Mouse (Mus musculus) gastrocnemius, postnatal 36 days (tissue): ENCODE measurements around the gene Lce1i. TPM values are rescaled to one million over a fixed set of nuclear protein-coding genes. Genes with fewer than 3 reads are reported as not detected.
"Not testable (repeated sequence)": the region's sequence is repeated elsewhere in the genome, so short reads cannot be mapped to it uniquely, and the experiment has no call there.

Experiments used
- DNase-seq, 2 experiments: peaks; one replicate each; pipeline ENCODE4 v3.0.0; 2022
- intact Hi-C: fragments of 180-260 bp; cut with DNase I; formaldehyde crosslinking; loops from one replicate; pipeline ENCODE4 v1.15.1; 2025
- long read RNA-seq, 2 experiments: library from polyadenylated mRNA; stranded (forward); transcript quantifications; one replicate each; pipeline ENCODE4 v2.0.0; 2021
- total RNA-seq, 2 experiments: library from RNA; stranded (reverse); gene quantifications; 2 replicates each; pipeline ENCODE4 v1.2.3; 2021

Gene Lce1i
- not detected for total RNA-seq
- long read RNA-seq, experiment 1: 0 reads
- long read RNA-seq, experiment 2: 0 reads

DNA sequence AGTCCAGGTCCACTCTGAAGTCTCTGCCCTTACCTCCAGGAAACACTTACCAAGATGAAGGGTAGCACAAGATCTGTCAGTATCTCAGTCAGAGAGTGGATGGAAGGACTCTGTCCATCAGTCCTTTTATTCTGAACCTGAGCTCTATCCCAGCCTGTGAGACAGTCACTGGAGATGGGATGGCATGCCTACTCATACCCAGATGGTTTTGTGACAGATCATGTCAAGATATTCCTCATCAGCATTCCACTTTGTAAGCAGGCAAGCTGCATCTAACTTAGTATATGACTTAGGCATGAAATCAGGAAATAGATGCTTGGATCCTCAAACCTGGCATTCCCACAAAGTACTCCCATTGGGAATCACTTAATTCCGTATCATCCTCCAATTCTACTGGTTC is at the start of gene Lce1i:
Gene Lce1i (minus strand): TSS at position 101 of the 400 bp plus-strand sequence.
- intact Hi-C loops: no loop called here

DNA sequence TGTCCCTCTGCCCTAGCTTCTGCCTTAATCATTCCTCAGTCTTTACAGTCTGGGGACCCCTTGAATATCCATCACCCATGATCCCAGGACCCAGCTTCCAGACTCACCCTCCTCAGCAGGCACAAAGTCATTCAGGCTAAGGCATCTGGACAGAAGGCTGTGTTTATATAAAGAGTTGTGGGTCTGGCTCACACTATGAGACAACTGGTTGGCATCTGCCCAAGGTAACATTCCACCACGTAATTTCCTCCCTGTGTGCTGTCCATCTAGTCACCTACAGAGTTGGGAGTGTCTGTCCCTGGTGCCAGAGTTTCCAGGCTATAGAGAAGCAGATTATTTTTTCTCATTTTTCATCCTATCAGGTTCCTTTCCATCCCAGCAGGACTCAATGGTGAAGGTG is 48.4 kb upstream of the Lce1i start, which contains the start of gene Kprp:
Gene Kprp (minus strand): TSS at position 140 of the 400 bp plus-strand sequence.
- DNase-seq: no peak

More for the DNA sequence above, at the start of gene Lce1i:
- DNase-seq: no peak

DNA sequence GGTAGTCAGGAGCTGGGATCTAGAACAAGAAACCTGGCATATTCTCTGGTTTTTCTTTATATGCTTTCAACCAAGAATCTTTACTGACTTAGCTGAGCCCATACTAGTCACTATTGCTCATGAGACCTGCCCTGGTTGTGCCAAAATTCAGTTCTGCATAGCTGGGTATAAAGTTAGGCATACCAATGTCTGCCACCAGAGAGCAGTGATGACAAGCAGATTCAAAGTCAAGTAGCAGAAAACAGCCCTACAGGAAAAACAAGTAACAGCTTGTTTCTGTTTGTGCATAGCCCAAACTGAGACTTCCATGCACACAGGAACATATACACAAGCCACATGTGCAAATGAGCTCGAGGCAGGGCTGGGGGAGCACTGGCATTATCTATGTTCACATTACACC is 47.1 kb upstream of the Lce1i start:
- intact Hi-C loops: no loop called here
- DNase-seq: no peak

More for the DNA sequence above, 48.4 kb upstream of the Lce1i start, which contains the start of gene Kprp:
- intact Hi-C loops: no loop called here

DNA sequence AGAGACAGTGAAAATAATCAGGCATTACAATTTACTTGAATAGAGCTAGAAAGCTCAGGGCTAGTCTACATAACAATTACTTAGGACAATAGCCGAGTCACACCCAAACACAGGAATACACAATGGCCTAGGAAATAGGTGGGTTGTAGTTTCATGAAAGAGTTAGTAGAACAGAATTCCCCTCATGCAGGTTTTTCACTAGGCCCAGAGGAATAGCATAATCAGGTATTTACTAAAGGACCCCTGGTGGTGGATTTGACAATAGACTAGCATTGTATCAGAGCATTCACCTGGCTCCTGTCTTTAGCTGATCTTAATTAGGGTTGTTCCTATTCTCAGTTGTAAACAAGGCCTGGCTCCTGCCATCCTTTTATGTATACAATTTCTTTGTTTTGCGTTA is 37.3 kb upstream of the Lce1i start:
- DNase-seq, intact Hi-C loops: not testable (repeated sequence)

DNA sequence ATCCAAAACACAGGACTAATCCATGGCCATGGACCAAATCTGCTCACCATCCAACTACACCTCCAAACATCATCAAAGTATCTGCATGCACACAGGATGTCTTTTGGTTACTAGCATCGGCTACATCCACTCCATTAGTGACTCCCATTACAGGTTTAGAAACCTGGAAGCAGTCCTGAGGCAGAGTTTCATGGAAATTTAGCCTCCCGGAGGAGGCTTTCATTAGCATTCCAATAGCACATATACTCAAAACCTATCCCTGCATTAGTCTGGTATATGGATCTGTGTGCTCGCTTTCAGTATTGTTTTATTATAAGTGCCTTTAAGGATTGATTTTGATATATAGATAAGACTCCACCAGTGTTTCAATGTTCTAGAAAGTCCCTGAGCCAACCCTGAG is 36.9 kb upstream of the Lce1i start:
- no peak for DNase-seq
- intact Hi-C loops: no loop called here

DNA sequence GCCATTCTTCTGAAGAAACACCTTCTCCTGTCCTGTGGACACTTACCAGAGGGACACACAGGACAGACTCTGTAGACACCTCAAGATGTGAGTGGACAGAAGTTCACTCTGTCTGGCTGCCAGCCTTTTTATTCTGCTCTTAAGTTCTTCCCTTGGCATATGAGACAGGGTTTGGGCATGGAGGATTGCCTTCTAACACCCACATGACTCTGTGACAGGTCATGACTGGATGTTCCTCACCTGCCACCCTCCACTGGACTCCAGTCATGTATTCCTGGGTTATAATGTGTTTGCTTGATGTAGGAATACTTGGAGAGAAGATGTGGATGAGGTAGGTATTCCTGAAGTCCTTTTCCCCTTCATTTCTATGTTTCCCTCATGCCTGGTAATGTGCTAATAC is 29.1 kb upstream of the Lce1i start, which contains the start of gene Lce1k:
Gene Lce1k (minus strand): TSS at position 101 of the 400 bp plus-strand sequence.
- intact Hi-C loops: no loop called here
- DNase-seq: no peak

DNA sequence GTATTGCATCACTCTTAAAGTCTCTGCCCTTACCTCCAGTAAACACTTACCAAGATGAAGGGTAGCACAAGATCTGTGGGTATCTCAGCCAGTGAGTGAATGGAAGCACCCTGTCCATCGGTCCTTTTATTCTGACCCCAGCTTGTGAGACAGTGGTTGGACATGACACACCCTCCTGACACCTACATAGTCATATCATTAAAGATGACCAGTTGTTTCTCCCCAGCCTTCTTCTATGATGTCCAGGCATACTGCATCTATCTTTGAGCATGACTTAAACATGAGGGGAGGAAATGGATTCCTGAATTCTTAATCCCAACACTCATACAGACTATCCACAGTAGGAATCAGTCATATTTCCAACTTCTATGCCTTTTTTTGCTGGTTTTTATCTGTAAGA is 11.7 kb upstream of the Lce1i start, which contains the start of gene Lce1j:
Gene Lce1j (minus strand): TSS at position 101 of the 400 bp plus-strand sequence.
- intact Hi-C loops: no loop called here
- DNase-seq: no peak

DNA sequence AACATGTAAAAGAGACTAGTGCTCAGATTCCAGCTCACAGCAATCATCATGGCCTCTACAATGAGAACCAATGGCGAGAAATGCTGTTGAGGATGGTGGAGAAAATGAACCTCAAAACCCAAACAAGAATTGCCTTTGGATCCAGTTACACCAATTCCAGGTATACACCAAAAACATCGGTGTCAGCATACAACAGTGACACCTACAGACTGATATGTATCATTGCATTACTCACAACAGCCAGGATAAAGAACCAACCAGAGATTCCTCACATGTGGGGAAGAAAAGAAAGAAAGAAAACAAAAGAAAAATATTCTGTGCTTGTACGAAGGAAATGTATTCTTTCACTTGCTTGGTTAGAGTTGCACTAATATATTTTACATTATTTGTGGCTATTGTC is 7.1 kb downstream of the Lce1i start:
- no peak for DNase-seq
- intact Hi-C loops: no loop called here

DNA sequence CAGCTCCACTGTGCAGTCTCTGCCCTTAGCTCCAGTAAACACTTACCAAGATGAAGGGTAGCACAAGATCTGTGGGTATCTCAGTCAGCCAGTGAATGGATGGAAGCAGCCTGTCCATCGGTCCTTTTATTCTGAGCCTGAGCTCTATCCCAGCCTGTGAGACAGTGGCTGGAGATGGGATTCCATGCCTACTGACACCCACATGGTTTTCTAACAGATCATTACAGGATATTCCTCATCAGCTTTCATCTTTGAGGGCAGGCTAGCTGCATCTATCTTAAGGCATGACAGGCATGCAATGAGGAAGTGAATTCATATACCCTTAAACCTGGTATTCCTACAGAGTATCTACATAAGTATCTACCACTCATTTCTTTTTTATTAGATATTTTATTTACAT is 13.7 kb downstream of the Lce1i start, which contains the start of gene Lce1h:
Gene Lce1h (minus strand): TSS at position 101 of the 400 bp plus-strand sequence.
- DNase-seq: no peak
- intact Hi-C loops: no loop called here

DNA sequence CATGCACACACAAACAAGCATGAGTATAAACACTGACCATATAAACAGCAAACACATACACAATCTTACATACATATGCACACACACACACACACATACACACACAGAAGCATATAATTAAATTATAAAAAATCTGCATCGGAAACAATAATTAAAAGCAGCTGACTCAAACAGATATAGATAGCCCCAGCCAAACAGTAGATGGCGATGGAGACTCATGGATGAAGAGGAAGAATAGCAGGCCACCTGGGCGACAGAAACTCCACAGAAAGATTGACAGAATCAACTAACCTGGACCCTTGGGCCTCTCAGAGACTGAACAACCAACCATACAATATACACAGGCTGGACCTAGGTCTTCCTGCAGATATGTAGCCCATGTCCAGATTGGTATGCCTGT is 25.5 kb downstream of the Lce1i start:
- intact Hi-C loops: no loop called here
- no peak for DNase-seq

DNA sequence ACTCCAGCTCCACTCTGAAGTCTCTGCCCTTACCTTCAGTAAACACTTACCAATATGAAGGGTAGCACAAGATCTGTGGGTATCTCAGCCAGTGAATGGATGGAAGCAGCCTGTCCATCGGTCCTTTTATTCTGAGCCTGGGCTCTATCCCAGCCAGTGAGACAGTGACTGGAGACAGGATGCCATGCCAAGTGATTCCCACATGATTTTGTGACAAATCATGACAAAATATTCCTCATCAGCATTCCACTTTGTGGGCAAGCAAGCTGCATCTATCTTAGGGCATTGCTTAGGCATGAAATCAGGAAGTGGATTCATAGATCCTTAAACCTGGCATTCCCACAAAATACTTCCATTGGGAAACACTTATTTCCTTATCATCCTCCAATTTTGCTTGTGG is 26.5 kb downstream of the Lce1i start, which contains the start of gene Lce1g:
Gene Lce1g (minus strand): TSS at position 101 of the 400 bp plus-strand sequence.
- intact Hi-C loops: no loop called here
- no peak for DNase-seq

DNA sequence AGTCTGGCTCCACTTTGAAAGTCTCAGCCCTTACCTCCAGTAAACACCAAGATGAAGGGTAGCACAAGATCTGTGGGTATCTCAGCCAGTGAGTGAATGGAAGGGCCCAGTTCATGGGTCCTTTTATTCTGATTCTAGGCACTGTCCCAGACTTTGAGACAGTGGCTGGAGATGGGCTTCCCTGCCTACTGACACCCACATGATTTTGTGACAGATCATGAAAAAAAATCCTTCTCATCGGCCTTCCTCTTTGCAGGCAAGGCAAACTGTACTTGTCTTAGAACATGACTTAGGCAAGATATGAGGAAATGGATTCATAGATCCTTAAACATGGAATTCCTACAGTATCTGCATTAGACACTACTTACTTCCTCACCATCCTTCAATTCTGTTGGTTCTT is 39.7 kb downstream of the Lce1i start, which contains the start of gene Gm38119:
Gene Gm38119 (minus strand): TSS at position 101 of the 400 bp plus-strand sequence.
- DNase-seq: no peak
- intact Hi-C loops: no loop called here

Other genes starting within 250 kb of the Lce1i start
- not detected for gene 2310046K23Rik, start 244.4 kb downstream of the Lce1i start, total RNA-seq
- not detected for gene Ivl, start 205.2 kb downstream of the Lce1i start, total RNA-seq
- not detected for gene Smcp, start 189.9 kb downstream of the Lce1i start, total RNA-seq
- gene 2210017I01Rik, start 171.4 kb downstream of the Lce1i start, total RNA-seq: not detected
- gene Lce6a, start 157.2 kb downstream of the Lce1i start, total RNA-seq: not detected
- not detected for gene Lce1a1, start 130.6 kb downstream of the Lce1i start, total RNA-seq
- gene Lce1b, start 122.0 kb downstream of the Lce1i start, total RNA-seq: not detected
- not detected for gene Lce1a2, start 108.6 kb downstream of the Lce1i start, total RNA-seq
- not detected for gene Lce1c, start 99.7 kb downstream of the Lce1i start, total RNA-seq
- not detected for gene Lce1d, start 91.7 kb downstream of the Lce1i start, total RNA-seq
- not detected for gene Lce1e, start 69.8 kb downstream of the Lce1i start, total RNA-seq
- gene Lce1f, start 58.5 kb downstream of the Lce1i start, total RNA-seq: not detected
- not detected for gene Gm38119, start 39.8 kb downstream of the Lce1i start, total RNA-seq
- gene Lce1g, start 26.6 kb downstream of the Lce1i start, total RNA-seq: not detected
- not detected for gene Lce1h, start 13.8 kb downstream of the Lce1i start, total RNA-seq
- not detected for gene Lce1j, start 11.6 kb upstream of the Lce1i start, total RNA-seq
- gene Lce1k, start 29.0 kb upstream of the Lce1i start, total RNA-seq: not detected
- not detected for gene Kprp, start 48.3 kb upstream of the Lce1i start, total RNA-seq
- gene Lce1l, start 72.4 kb upstream of the Lce1i start, total RNA-seq: not detected
- gene 2310050C09Rik, start 91.3 kb upstream of the Lce1i start, total RNA-seq: not detected
- gene Lce3a, start 147.3 kb upstream of the Lce1i start, total RNA-seq: not detected
- gene Lce3b, start 154.1 kb upstream of the Lce1i start, total RNA-seq: not detected
- gene Lce3c, start 165.6 kb upstream of the Lce1i start, total RNA-seq: not detected
- not detected for gene Lce3d, start 178.5 kb upstream of the Lce1i start, total RNA-seq
- not detected for gene Lce3e, start 188.2 kb upstream of the Lce1i start, total RNA-seq
- gene Lce3f, start 213.3 kb upstream of the Lce1i start, total RNA-seq: not detected
- gene Crct1, start 236.8 kb upstream of the Lce1i start, total RNA-seq: not detected
- not detected for gene Lce1m, start 240.2 kb upstream of the Lce1i start, total RNA-seq